Mouse (Mus musculus): ENCODE results near the gene Dcst1.

- TF ChIP-seq GATA1 (IDR thresholded peaks at IDR 0.05; ENCODE audit: borderline replicate concordance, low read length) (no peak), FLI1 (IDR thresholded peaks at IDR 0.05; ENCODE audit: low read length) (no peak)
Measured at GRCm38 (mm10) chr3:89394894-89395256, 29.8 kb upstream of the Dcst1 start.
